Mouse (Mus musculus) MN1 (cell line): Measurements from ENCODE around the gene Ceacam2.
"Not testable (repeated sequence)": the region's sequence is repeated elsewhere in the genome, so short reads cannot be mapped to it uniquely, and the experiment has no call there.

Source experiments
- DNase-seq: peaks from one replicate; pipeline ENCODE4 v3.0.0-alpha.2; 2016; ENCODE audit warnings: low spot score

Gene Ceacam2

DNA sequence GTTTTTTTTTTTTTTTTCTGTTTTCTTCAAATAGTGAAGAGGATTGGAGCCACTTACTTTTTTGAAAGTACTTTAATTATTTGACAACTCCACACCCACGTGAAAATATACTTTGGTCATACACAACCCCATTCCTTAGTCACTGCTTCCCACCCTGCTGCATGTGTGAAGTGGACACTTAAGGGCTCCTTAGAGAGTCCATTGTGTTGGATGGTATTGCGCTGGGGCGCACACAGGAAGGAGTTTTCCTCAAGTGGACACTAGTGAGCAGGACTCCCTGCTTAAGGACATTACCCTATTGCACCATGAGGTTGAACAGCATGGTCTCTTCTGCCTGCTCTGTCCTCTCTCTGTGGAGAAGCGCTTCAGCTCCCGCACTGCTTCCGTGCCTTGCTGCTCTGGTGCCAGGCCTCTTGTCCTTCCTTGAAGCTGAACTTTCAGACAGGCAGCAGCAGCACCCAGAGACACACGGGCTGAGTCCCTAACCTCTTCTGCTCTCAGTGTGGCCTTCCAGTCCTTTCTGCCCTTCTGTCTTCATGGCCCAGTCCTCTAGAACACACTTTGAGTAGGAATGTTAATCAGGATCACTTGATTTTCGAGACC, 56.4 kb downstream of the Ceacam2 start:
- no peak for DNase-seq

- not testable (repeated sequence) for DNase-seq
These were observed 58.9 kb downstream of the Ceacam2 start for GRCm38 (mm10) chr7:25480791-25481190.

- peak; percentile 56 for DNase-seq
These were observed 60.2 kb downstream of the Ceacam2 start for GRCm38 (mm10) chr7:25479440-25479839.

DNA sequence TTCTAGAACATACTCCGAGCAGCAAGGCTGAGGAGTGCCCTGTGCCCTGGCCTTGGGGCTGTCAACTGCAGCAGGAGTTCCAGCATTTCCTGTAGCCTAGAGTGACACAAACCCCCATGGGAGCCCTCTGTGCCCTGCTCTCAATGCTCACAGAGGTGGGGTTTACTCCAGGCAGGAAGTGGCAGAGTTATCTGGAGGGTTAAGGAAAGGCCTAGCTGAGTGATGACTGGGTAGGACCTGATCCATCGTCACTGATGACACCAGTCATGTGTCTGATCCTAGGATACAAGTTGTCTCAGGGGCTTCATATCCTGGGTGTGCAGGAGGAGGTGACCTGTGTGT, 61.9 kb downstream of the Ceacam2 start:
- DNase-seq: not testable (repeated sequence)

- DNase-seq: peak; percentile 44
These were observed 62.4 kb downstream of the Ceacam2 start, which contains the start of gene Ceacam1 for GRCm38 (mm10) chr7:25477091-25477751. Gene Ceacam1, minus strand, starts transcription at chr7:25477603.

GRCm38 (mm10) chr7:25471821-25472220, 67.8 kb downstream of the Ceacam2 start:
- not testable (repeated sequence) for DNase-seq
